Mouse (Mus musculus): ENCODE data around the gene Dlg2. TPM values are rescaled to one million over a fixed set of nuclear protein-coding genes. Genes with fewer than 3 reads are reported as not detected.

Gene Dlg2
- polyA plus RNA-seq, 1 experiment: 89.8 TPM

- H3K4me3 ChIP-seq (replicated peaks; ENCODE audit: insufficient read depth, low read depth, low read length): no peak overlapping the region
- TF ChIP-seq POLR2A (IDR thresholded peaks at IDR 0.05; ENCODE audit: borderline replicate concordance, insufficient read depth, low read length): no peak
- TF ChIP-seq CTCF (IDR thresholded peaks at IDR 0.05; ENCODE audit: borderline replicate concordance, insufficient read depth, low read depth, low read length): no peak
- no peak overlapping the region for H3K27ac ChIP-seq (ENCODE audit: insufficient read depth, low read length)
- DNase-seq: no peak
- no peaks in the 10 kb centered on the region for H3K27me3 ChIP-seq (ENCODE audit: control insufficient read depth, insufficient read depth, low read length)
- WGBS: 84% methylated on average over 2 of the region's 2 CpGs
- H3K4me1 ChIP-seq (ENCODE audit: control insufficient read depth, insufficient read depth, low read length): no peaks in the 10 kb centered on the region
These were observed 175.1 kb downstream of the Dlg2 start for GRCm38 (mm10) chr7:90651611-90652010.

DNA sequence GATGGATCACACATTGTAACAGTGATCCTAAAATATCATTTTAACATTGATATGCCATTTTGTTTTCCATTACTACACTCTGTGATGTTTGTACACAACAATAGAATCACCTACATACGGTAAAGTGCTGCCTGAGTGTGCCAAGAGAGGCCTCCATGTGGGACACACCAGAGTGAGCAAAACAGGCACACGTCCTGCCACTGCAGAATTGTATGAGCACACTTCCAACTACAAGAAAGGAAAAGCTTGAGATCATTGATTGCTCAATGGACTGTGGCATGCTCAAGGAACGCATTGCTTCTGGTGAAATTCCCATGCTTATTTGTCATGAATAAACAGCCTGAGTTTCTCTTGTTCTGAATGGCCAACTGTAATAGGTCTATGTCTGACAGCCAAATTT is 182.1 kb downstream of the Dlg2 start:
- Histone ChIP-seq H3K27me3 (ENCODE audit: control insufficient read depth, insufficient read depth, low read length) (no peaks in the 10 kb centered on the region), H3K27ac (ENCODE audit: insufficient read depth, low read length) (no peak overlapping the region), H3K4me3 (replicated peaks; ENCODE audit: insufficient read depth, low read depth, low read length) (no peak overlapping the region), H3K4me1 (ENCODE audit: control insufficient read depth, insufficient read depth, low read length) (no peaks in the 10 kb centered on the region)
- DNase-seq: no peak
- WGBS: 45% methylated on average over 3 of the region's 3 CpGs
- TF ChIP-seq POLR2A (IDR thresholded peaks at IDR 0.05; ENCODE audit: borderline replicate concordance, insufficient read depth, low read length) (no peak), CTCF (IDR thresholded peaks at IDR 0.05; ENCODE audit: borderline replicate concordance, insufficient read depth, low read depth, low read length) (no peak)

DNA sequence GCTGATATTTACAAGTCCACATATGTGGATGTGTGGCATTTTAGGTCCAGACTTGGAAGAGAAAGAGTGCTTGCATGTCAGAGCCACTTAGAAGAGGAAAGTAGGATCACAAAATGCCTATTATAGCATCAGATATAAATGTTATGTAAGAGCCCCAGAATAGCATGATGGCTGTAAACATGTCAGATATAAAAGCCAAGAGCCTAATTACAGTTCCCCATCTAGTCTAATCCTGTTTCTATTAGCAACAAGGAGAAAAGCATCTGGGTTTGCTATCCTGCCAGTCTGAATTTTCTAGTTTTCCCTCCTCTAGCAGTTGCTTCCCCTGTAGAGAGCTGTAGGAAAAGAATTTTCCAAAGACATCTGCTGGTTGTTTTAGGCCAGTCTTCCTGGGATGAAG is 217.6 kb downstream of the Dlg2 start:
- DNase-seq: peak in 1 of 2 experiments; percentile 18
- H3K27me3 ChIP-seq (ENCODE audit: control insufficient read depth, insufficient read depth, low read length): no peaks in the 10 kb centered on the region
- no peak overlapping the region for H3K27ac ChIP-seq (ENCODE audit: insufficient read depth, low read length)
- no peak overlapping the region for H3K4me3 ChIP-seq (replicated peaks; ENCODE audit: insufficient read depth, low read depth, low read length)
- TF ChIP-seq CTCF (IDR thresholded peaks at IDR 0.05; ENCODE audit: borderline replicate concordance, insufficient read depth, low read depth, low read length) (no peak), POLR2A (IDR thresholded peaks at IDR 0.05; ENCODE audit: borderline replicate concordance, insufficient read depth, low read length) (no peak)
- H3K4me1 ChIP-seq (ENCODE audit: control insufficient read depth, insufficient read depth, low read length): no peaks in the 10 kb centered on the region

DNA sequence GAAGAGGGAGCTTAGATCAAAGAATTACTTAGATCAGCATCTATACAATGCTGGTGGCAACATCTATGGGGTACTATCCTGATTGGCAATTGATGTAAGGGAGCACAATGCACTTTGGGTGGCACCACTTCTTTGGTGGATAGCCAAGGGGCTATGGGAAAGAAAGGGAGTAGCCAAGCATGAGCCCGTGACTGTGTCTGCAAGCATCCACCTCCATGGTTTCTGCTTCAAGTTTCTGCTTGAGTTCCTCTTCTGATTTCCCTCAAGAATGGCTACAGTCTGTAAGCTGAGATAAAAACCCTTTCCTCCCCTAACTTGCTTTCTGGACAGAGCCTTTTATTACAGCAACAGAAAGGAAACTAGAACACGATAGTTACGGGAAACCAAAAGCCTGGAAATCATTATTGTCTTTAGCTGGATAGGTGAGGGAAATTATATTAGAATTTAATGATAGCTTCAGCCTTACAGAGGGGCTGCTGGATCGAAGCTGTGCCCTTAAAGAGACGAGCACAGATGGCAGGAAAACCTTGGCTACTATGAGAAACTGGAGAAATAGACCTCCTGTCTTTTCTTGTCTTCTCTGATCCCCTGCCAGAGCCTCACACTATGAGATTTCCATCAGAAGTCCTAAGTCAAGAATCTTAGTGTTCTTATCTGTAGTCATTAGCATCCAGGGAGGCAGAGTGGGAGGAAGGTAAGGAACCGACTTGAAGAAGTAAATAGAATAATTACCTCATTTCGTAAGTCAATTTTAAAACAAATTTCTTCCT is 219.9 kb downstream of the Dlg2 start:
- DNase-seq: no peak
- no peak for TF ChIP-seq POLR2A (IDR thresholded peaks at IDR 0.05; ENCODE audit: borderline replicate concordance, insufficient read depth, low read length)
- no peak for TF ChIP-seq CTCF (IDR thresholded peaks at IDR 0.05; ENCODE audit: borderline replicate concordance, insufficient read depth, low read depth, low read length)
- Histone ChIP-seq H3K4me1 (ENCODE audit: control insufficient read depth, insufficient read depth, low read length) (no peaks in the 10 kb centered on the region), H3K27me3 (ENCODE audit: control insufficient read depth, insufficient read depth, low read length) (no peaks in the 10 kb centered on the region), H3K4me3 (replicated peaks; ENCODE audit: insufficient read depth, low read depth, low read length) (no peak overlapping the region), H3K27ac (ENCODE audit: insufficient read depth, low read length) (no peak overlapping the region)
- 45% methylated on average over 7 of the region's 7 CpGs for WGBS

- H3K27ac ChIP-seq (ENCODE audit: insufficient read depth, low read length): no peak overlapping the region
- no peaks in the 10 kb centered on the region for H3K4me1 ChIP-seq (ENCODE audit: control insufficient read depth, insufficient read depth, low read length)
- WGBS: 52% methylated on average over 7 of the region's 7 CpGs
- DNase-seq: no peak
- H3K27me3 ChIP-seq (ENCODE audit: control insufficient read depth, insufficient read depth, low read length): no peaks in the 10 kb centered on the region; the same call in 1 of the 2 replicates
- TF ChIP-seq CTCF (IDR thresholded peaks at IDR 0.05; ENCODE audit: borderline replicate concordance, insufficient read depth, low read depth, low read length): no peak
- TF ChIP-seq POLR2A (IDR thresholded peaks at IDR 0.05; ENCODE audit: borderline replicate concordance, insufficient read depth, low read length): no peak
- no peak overlapping the region for H3K4me3 ChIP-seq (replicated peaks; ENCODE audit: insufficient read depth, low read depth, low read length)
These were observed 226.8 kb downstream of the Dlg2 start for GRCm38 (mm10) chr7:90703163-90703852.

GRCm38 (mm10) chr7:90703951-90704350 is 227.5 kb downstream of the Dlg2 start:
- TF ChIP-seq CTCF (IDR thresholded peaks at IDR 0.05; ENCODE audit: borderline replicate concordance, insufficient read depth, low read depth, low read length) (no peak), POLR2A (IDR thresholded peaks at IDR 0.05; ENCODE audit: borderline replicate concordance, insufficient read depth, low read length) (no peak)
- no peaks in the 10 kb centered on the region; the same call in 1 of the 2 replicates for H3K27me3 ChIP-seq (ENCODE audit: control insufficient read depth, insufficient read depth, low read length)
- no peak overlapping the region for H3K27ac ChIP-seq (ENCODE audit: insufficient read depth, low read length)

DNA sequence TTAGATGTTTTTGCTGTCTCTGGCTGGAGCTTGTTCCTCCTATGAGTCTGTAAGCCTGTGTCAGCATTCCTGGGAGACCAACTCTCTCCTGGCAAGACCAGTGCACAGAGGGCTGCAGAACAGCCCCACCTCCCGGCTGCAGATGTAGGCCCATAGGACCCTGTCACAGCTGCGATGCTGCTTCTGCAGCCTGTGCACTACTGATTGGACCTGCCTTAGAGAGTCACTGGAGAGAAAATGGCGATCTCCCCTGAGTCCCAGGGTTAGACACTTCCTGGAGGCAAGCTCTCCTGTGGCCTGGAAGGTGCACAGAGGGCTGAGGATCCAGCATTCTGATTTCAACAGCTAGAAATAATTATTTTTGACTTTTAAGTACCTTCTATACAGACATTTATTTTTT is 257.6 kb downstream of the Dlg2 start:
- H3K4me1 ChIP-seq (ENCODE audit: control insufficient read depth, insufficient read depth, low read length): no peaks in the 10 kb centered on the region
- H3K27me3 ChIP-seq (ENCODE audit: control insufficient read depth, insufficient read depth, low read length): no peaks in the 10 kb centered on the region
- 35% methylated on average over 3 of the region's 3 CpGs for WGBS
- H3K4me3 ChIP-seq (replicated peaks; ENCODE audit: insufficient read depth, low read depth, low read length): no peak overlapping the region
- TF ChIP-seq CTCF (IDR thresholded peaks at IDR 0.05; ENCODE audit: borderline replicate concordance, insufficient read depth, low read depth, low read length) (no peak), POLR2A (IDR thresholded peaks at IDR 0.05; ENCODE audit: borderline replicate concordance, insufficient read depth, low read length) (no peak)
- DNase-seq: no peak
- no peak overlapping the region for H3K27ac ChIP-seq (ENCODE audit: insufficient read depth, low read length)

More at GRCm38 (mm10) chr7:90703951-90704350, 227.5 kb downstream of the Dlg2 start:
- H3K4me1 ChIP-seq (ENCODE audit: control insufficient read depth, insufficient read depth, low read length): no peaks in the 10 kb centered on the region
- H3K4me3 ChIP-seq (replicated peaks; ENCODE audit: insufficient read depth, low read depth, low read length): no peak overlapping the region
- 71% methylated on average over 1 of the region's 1 CpGs for WGBS
- no peak for DNase-seq

DNA sequence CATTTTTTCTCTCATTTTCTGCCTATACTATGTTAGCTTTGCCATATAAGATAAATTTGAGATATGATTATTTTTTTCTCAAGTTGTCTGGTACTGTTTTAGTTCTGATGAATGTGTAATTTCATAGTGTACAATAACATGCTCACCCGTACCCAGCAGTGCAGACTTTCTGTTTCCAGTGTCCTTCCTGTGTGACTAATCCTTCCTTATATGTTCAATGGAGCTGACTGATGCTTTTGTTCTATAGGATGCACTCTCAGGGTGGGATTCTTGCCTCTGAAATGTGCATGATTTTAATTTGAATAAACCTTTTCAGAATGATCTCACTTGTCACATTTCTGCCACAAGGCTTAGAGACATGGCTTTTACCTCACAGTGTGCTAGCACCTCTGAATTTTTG is 259.9 kb downstream of the Dlg2 start:
- Histone ChIP-seq H3K27me3 (ENCODE audit: control insufficient read depth, insufficient read depth, low read length) (no peaks in the 10 kb centered on the region), H3K27ac (ENCODE audit: insufficient read depth, low read length) (no peak overlapping the region), H3K4me1 (ENCODE audit: control insufficient read depth, insufficient read depth, low read length) (no peaks in the 10 kb centered on the region), H3K4me3 (replicated peaks; ENCODE audit: insufficient read depth, low read depth, low read length) (no peak overlapping the region)
- WGBS: 44% methylated on average over 1 of the region's 1 CpGs
- TF ChIP-seq POLR2A (IDR thresholded peaks at IDR 0.05; ENCODE audit: borderline replicate concordance, insufficient read depth, low read length) (no peak), CTCF (IDR thresholded peaks at IDR 0.05; ENCODE audit: borderline replicate concordance, insufficient read depth, low read depth, low read length) (no peak)
- no peak for DNase-seq
